Mouse (Mus musculus) inflammation-experienced regulatory T-cells, adult 6 months (primary cell): ENCODE results near the gene Gramd2. TPM values are rescaled to one million over a fixed set of nuclear protein-coding genes. Genes with fewer than 3 reads are reported as not detected.

Experiments used
- polyA plus RNA-seq, 3 experiments: library from polyadenylated mRNA; unstranded; fragments of 100-300 nt; shearing (Covaris generic); gene quantifications; one replicate each; pipeline ENCODE4 v1.2.1; 2017

Gene Gramd2
- polyA plus RNA-seq, 3 experiments from 2014 or later, result not detected

Other genes starting within 250 kb of the Gramd2 start
- gene Arih1, start 193.5 kb upstream of the Gramd2 start, polyA plus RNA-seq, result 10 to 100 TPM; 19.6 to 23.7 (median 23.0) TPM
- 10 to 100 TPM; 15.6 to 38.7 (median 37.6) TPM for gene Hexa, start 140.6 kb upstream of the Gramd2 start, polyA plus RNA-seq
- gene Tmem202, start 140.3 kb upstream of the Gramd2 start, polyA plus RNA-seq, result not detected
- not detected for gene Celf6, start 102.2 kb upstream of the Gramd2 start, polyA plus RNA-seq
- 10 to 100 TPM; 17.2 to 62.5 (median 46.8) TPM for gene Parp6, start 62.9 kb upstream of the Gramd2 start, polyA plus RNA-seq
- gene Pkm, start 23.8 kb upstream of the Gramd2 start, polyA plus RNA-seq, result 1,000 to 10,000 TPM in 1 of 3 experiments, 100 to 1,000 TPM in 2; 745 to 1,024 (median 798) TPM
- 1 to 10 TPM; 3.5 to 7.0 (median 4.7) TPM for gene Senp8, start 70.6 kb downstream of the Gramd2 start, polyA plus RNA-seq
- gene Myo9a, start 70.8 kb downstream of the Gramd2 start, polyA plus RNA-seq, result 10 to 100 TPM; 19.0 to 60.9 (median 50.9) TPM